Mouse (Mus musculus) right cerebral cortex, postnatal 25 days (tissue): Measurements from ENCODE around the gene Rassf3.

Experiments used
- DNase-seq: peaks from one replicate; pipeline ENCODE4 v3.0.0; 2022

The Rassf3 gene

GRCm38 (mm10) chr10:121459124-121459853, 16.9 kb downstream of the Rassf3 start:
- DNase-seq = no peak

GRCm38 (mm10) chr10:121458408-121458807, 17.7 kb downstream of the Rassf3 start:
- DNase-seq = no peak

- DNase-seq = no peak
These were observed 18.8 kb downstream of the Rassf3 start for GRCm38 (mm10) chr10:121457381-121457780.

GRCm38 (mm10) chr10:121455517-121455916, 20.6 kb downstream of the Rassf3 start:
- no peak for DNase-seq

GRCm38 (mm10) chr10:121454708-121455475, 21.3 kb downstream of the Rassf3 start:
- no peak for DNase-seq

- DNase-seq = no peak
These were observed 22.1 kb downstream of the Rassf3 start for GRCm38 (mm10) chr10:121454033-121454432.

- no peak for DNase-seq
These were observed 30.3 kb downstream of the Rassf3 start for GRCm38 (mm10) chr10:121445808-121446207.

GRCm38 (mm10) chr10:121444198-121444597, 31.9 kb downstream of the Rassf3 start:
- no peak for DNase-seq

GRCm38 (mm10) chr10:121443791-121444190, 32.4 kb downstream of the Rassf3 start:
- no peak for DNase-seq

- DNase-seq = no peak
These were observed 36.8 kb downstream of the Rassf3 start for GRCm38 (mm10) chr10:121439310-121439731.

- DNase-seq = no peak
These were observed 38.0 kb downstream of the Rassf3 start for GRCm38 (mm10) chr10:121438109-121438508.

- no peak for DNase-seq
These were observed 39.5 kb downstream of the Rassf3 start for GRCm38 (mm10) chr10:121436693-121437092.

- DNase-seq = no peak
These were observed 39.9 kb downstream of the Rassf3 start for GRCm38 (mm10) chr10:121436258-121436645.

- DNase-seq = no peak
These were observed 40.4 kb downstream of the Rassf3 start for GRCm38 (mm10) chr10:121435546-121436257.

GRCm38 (mm10) chr10:121434441-121435103, 41.6 kb downstream of the Rassf3 start:
- no peak for DNase-seq

- no peak for DNase-seq
These were observed 43.4 kb downstream of the Rassf3 start for GRCm38 (mm10) chr10:121432635-121433280.

- DNase-seq = no peak
These were observed 44.0 kb downstream of the Rassf3 start for GRCm38 (mm10) chr10:121432041-121432634.

GRCm38 (mm10) chr10:121430764-121431540, 45.2 kb downstream of the Rassf3 start:
- no peak for DNase-seq

- no peak for DNase-seq
These were observed 46.0 kb downstream of the Rassf3 start for GRCm38 (mm10) chr10:121429981-121430682.

GRCm38 (mm10) chr10:121429581-121429980, 46.6 kb downstream of the Rassf3 start:
- DNase-seq = no peak

- no peak for DNase-seq
These were observed 47.1 kb downstream of the Rassf3 start for GRCm38 (mm10) chr10:121429089-121429488.
